Mouse (Mus musculus) C2C12 (cell line): ENCODE data around the gene Tiam2.

Experiments
- CTCF ChIP-seq: IDR thresholded peaks from one replicate; pipeline ENCODE4 v1.5.1; 2011; ENCODE audit not compliant: control insufficient read depth, insufficient read depth, insufficient read length
- MAX ChIP-seq: IDR thresholded peaks from one replicate; pipeline ENCODE4 v1.6.1; 2011; ENCODE audit warnings: mild to moderate bottlenecking, control low read depth
- MYOD1 ChIP-seq: IDR thresholded peaks from one replicate; pipeline ENCODE4 v1.6.1; 2011; ENCODE audit warnings: low read depth; ENCODE audit not compliant: control insufficient read depth, insufficient read length
- MYOG ChIP-seq: IDR thresholded peaks from one replicate; pipeline ENCODE4 v1.6.1; 2011; ENCODE audit not compliant: control insufficient read depth, insufficient read length; ENCODE audit errors: extremely low read depth

- TF ChIP-seq CTCF = no peak
- TF ChIP-seq MAX = no peak
- no peak for TF ChIP-seq MYOG
- no peak for TF ChIP-seq MYOD1
Measured at GRCm38 (mm10) chr17:3405350-3406073, 79.1 kb downstream of the Tiam2 start.
